Mouse (Mus musculus): ENCODE measurements at regions not wholly inside any gene's neighbourhood (a gene's known extent, or its start where the extent isn't known, plus 50 kb on each side); places are given as distances from the start of the nearest gene placed in this dataset.
"Not testable (repeated sequence)": the region's sequence is repeated elsewhere in the genome, so short reads cannot be mapped to it uniquely, and the experiment has no call there.

DNA sequence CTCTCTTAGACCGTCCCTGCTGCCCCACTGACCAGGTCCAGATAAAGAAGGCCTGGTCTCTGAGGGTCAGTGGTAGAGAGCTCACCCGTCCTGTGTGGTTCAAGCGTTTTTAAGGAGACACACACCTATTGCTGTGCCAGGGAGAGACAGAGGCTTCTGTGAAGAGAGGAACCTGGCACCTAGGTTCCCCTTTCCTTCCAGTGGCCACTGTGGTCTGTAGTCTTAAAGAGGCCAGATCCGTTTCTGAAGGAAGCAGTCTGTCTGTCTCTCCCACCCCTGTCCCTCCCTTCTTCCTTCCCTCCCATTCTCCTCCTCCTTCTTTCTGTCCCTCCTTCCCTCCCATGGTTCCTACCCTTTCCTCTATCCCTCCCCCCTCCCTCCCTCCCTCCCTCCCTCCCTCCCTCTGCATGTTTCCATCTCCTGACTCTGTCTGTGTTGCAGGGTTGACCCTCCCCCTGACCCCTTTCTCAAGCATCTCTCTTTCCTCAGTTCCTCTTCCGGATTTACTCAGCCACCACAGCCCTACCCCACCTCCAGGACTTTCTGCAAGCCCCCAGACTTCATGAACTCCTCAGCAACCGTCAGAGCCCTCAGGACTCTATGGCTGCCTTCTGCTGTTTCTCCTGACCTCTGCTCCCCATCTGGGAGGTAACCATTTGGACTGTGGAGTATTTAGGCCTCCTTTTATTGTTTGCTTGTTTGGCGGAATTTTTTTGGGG, 100.1 kb upstream of the Ubl3 start:
- ATAC-seq (ENCODE audit: insufficient read depth, low FRiP score, low TSS enrichment) (no peak), DNase-seq (ENCODE audit: low spot score) (no peak)

DNA sequence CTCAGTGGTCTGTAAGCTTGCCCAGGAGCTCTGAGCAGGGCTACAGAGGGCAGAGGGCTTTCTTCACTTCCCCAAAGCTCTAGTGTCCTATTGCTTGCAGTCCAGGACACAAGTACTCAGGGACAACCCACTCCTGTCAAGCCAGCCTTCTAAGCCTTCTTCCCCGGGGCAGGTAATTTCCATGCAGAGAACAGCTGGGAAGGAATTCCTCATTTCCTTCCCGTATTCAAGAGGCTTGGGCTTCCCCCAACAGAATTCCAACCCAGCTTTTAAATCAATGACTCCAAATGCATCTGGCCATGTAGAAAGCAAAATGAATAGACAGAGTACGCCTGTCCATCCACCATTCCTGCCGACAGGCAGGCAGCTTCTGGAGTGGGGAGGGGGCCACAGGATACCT, 99.1 kb upstream of the Ubl3 start:
- H3K27ac ChIP-seq (ENCODE audit: low read depth, low read length), result no peak overlapping the region
- DNase-seq (ENCODE audit: low spot score) (no peak), ATAC-seq (ENCODE audit: insufficient read depth, low FRiP score, low TSS enrichment) (no peak)
- no peaks in the 10 kb centered on the region for H3K27me3 ChIP-seq (ENCODE audit: control insufficient read depth, insufficient read depth, low read length)
- H3K4me2 ChIP-seq (ENCODE audit: low read depth), result no peak overlapping the region
- H3K4me3 ChIP-seq (ENCODE audit: low read depth, low read length), result no peak overlapping the region
- 69% methylated on average over 4 of the region's 4 CpGs for WGBS
- H3K4me1 ChIP-seq (ENCODE audit: control insufficient read depth, insufficient read depth, low read length), result no peaks in the 10 kb centered on the region
- H3K9ac ChIP-seq (ENCODE audit: low read length), result no peak overlapping the region
- no peaks in the 10 kb centered on the region for H3K36me3 ChIP-seq (ENCODE audit: control insufficient read depth, insufficient read depth, low read length)
- H3K9me3 ChIP-seq (ENCODE audit: control insufficient read depth, low read length), result no peaks in the 10 kb centered on the region

More for the DNA sequence above, 100.1 kb upstream of the Ubl3 start:
- Histone ChIP-seq H3K27me3 (ENCODE audit: control insufficient read depth, insufficient read depth, low read length) (no peaks in the 10 kb centered on the region), H3K9me3 (ENCODE audit: control insufficient read depth, low read length) (no peaks in the 10 kb centered on the region), H3K4me2 (ENCODE audit: low read depth) (no peak overlapping the region), H3K4me1 (ENCODE audit: control insufficient read depth, insufficient read depth, low read length) (no peaks in the 10 kb centered on the region), H3K27ac (ENCODE audit: low read depth, low read length) (no peak overlapping the region), H3K4me3 (ENCODE audit: low read depth, low read length) (no peak overlapping the region), H3K36me3 (ENCODE audit: control insufficient read depth, insufficient read depth, low read length) (no peaks in the 10 kb centered on the region), H3K9ac (ENCODE audit: low read length) (no peak overlapping the region)
- 61% methylated on average over 6 of the region's 7 CpGs for WGBS

DNA sequence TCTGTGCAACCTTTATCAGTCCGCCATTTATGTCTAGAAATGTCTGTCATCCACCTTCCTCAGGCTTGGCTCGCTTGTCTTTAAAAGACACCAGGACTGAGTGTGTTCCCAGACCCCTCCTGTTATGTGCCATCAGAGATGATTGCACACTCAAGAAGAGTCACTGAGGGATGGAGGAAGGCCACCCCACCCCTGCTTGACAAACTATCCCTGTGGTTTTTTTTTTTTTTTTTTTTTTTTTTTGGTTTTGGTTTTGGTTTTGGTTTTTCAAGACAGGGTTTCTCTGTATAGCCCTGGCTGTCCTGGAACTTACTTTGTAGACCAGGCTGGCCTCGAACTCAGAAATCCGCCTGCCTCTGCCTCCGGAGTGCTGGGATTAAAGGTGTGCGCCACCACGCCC, 97.0 kb upstream of the Ubl3 start:
- H3K36me3 ChIP-seq (ENCODE audit: control insufficient read depth, insufficient read depth, low read length); H3K4me1 ChIP-seq (ENCODE audit: control insufficient read depth, insufficient read depth, low read length); H3K4me2 ChIP-seq (ENCODE audit: low read depth); ATAC-seq (ENCODE audit: insufficient read depth, low FRiP score, low TSS enrichment); H3K9me3 ChIP-seq (ENCODE audit: control insufficient read depth, low read length); DNase-seq (ENCODE audit: low spot score); H3K27me3 ChIP-seq (ENCODE audit: control insufficient read depth, insufficient read depth, low read length); H3K4me3 ChIP-seq (ENCODE audit: low read depth, low read length); H3K27ac ChIP-seq (ENCODE audit: low read depth, low read length); H3K9ac ChIP-seq (ENCODE audit: low read length): not testable (repeated sequence)
- WGBS, result 95% methylated on average over 7 of the region's 7 CpGs

DNA sequence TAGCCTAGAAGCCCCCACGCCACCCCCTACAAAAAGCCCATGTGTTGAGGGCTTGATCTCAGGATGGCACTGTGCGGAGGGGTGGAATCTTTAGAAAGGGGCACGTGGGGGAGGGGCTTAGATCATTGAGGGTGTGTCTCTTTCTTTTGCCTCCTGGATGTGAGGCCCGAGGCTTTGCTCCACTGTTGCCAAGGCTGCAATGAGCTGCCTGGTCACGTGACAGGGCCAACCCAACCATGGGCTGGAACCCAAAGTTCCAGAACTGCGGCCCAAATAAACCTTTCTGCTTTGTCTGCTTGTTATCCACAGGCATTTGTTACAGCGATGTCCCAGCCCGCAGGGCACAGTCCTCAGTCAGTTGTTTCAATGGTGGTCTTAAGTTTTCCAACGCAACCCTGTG, 96.5 kb upstream of the Ubl3 start:
- H3K36me3 ChIP-seq (ENCODE audit: control insufficient read depth, insufficient read depth, low read length), result no peaks in the 10 kb centered on the region
- WGBS, result 82% methylated on average over 9 of the region's 9 CpGs
- ATAC-seq (ENCODE audit: insufficient read depth, low FRiP score, low TSS enrichment) (no peak), DNase-seq (ENCODE audit: low spot score) (no peak)
- H3K9me3 ChIP-seq (ENCODE audit: control insufficient read depth, low read length), result no peaks in the 10 kb centered on the region
- no peaks in the 10 kb centered on the region for H3K27me3 ChIP-seq (ENCODE audit: control insufficient read depth, insufficient read depth, low read length)
- no peak overlapping the region for H3K4me3 ChIP-seq (ENCODE audit: low read depth, low read length)
- H3K4me1 ChIP-seq (ENCODE audit: control insufficient read depth, insufficient read depth, low read length), result no peaks in the 10 kb centered on the region
- no peak overlapping the region for H3K4me2 ChIP-seq (ENCODE audit: low read depth)
- H3K9ac ChIP-seq (ENCODE audit: low read length), result no peak overlapping the region
- no peak overlapping the region for H3K27ac ChIP-seq (ENCODE audit: low read depth, low read length)

DNA sequence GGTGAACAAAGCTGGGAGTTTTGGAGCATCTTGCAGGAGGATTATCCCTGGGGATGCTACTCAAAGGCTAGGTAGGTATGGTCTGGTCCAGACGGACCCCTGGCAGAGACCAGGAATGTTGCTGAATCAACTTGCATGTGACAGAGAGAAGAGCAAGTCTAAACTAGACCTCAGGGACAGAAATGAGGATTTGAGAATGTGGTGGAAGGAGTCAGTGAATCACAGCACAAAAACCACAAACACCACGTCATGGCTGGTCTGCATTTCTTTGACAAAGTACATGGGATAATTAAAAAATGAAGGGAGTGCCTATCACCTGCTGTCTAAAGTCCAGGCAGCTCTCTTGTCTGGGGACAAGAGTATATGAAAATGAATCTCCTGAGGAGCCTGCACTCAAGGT, 95.1 kb upstream of the Ubl3 start:
- H3K9ac ChIP-seq (ENCODE audit: low read length), result no peak overlapping the region
- ATAC-seq (ENCODE audit: insufficient read depth, low FRiP score, low TSS enrichment) (no peak), DNase-seq (ENCODE audit: low spot score) (no peak)
- H3K9me3 ChIP-seq (ENCODE audit: control insufficient read depth, low read length), result no peaks in the 10 kb centered on the region
- H3K4me3 ChIP-seq (ENCODE audit: low read depth, low read length), result no peak overlapping the region
- H3K4me1 ChIP-seq (ENCODE audit: control insufficient read depth, insufficient read depth, low read length), result no peaks in the 10 kb centered on the region
- no peak overlapping the region for H3K4me2 ChIP-seq (ENCODE audit: low read depth)
- no peaks in the 10 kb centered on the region for H3K27me3 ChIP-seq (ENCODE audit: control insufficient read depth, insufficient read depth, low read length)
- WGBS, result 78% methylated on average over 2 of the region's 2 CpGs
- H3K27ac ChIP-seq (ENCODE audit: low read depth, low read length), result no peak overlapping the region
- no peaks in the 10 kb centered on the region for H3K36me3 ChIP-seq (ENCODE audit: control insufficient read depth, insufficient read depth, low read length)

DNA sequence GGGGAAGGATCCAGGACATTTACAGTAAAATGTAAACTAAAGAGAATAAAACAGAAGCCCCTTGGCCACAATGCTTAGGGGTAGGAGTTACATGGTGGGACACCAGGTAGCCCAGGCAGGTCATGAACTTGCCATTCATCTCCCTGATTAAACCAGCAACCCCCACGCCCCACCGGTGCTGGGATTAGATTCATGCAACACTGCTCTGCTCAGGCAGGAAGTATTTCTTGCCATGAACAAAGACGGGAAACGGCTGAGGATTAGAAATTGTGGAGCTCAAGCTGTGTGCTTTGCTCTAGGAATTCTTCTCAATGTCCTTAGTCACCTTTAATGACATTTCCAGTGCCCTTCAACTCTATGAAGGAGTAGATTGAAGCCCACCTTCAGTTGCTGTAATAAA, 93.2 kb upstream of the Ubl3 start:
- Histone ChIP-seq H3K27ac (ENCODE audit: low read depth, low read length) (no peak overlapping the region), H3K9ac (ENCODE audit: low read length) (no peak overlapping the region), H3K4me3 (ENCODE audit: low read depth, low read length) (no peak overlapping the region), H3K4me1 (ENCODE audit: control insufficient read depth, insufficient read depth, low read length) (no peaks in the 10 kb centered on the region), H3K4me2 (ENCODE audit: low read depth) (no peak overlapping the region), H3K27me3 (ENCODE audit: control insufficient read depth, insufficient read depth, low read length) (no peaks in the 10 kb centered on the region), H3K36me3 (ENCODE audit: control insufficient read depth, insufficient read depth, low read length) (no peaks in the 10 kb centered on the region), H3K9me3 (ENCODE audit: control insufficient read depth, low read length) (no peaks in the 10 kb centered on the region)
- 64% methylated on average over 4 of the region's 4 CpGs for WGBS
- ATAC-seq (ENCODE audit: insufficient read depth, low FRiP score, low TSS enrichment), result no peak
- no peak for DNase-seq (ENCODE audit: low spot score)

DNA sequence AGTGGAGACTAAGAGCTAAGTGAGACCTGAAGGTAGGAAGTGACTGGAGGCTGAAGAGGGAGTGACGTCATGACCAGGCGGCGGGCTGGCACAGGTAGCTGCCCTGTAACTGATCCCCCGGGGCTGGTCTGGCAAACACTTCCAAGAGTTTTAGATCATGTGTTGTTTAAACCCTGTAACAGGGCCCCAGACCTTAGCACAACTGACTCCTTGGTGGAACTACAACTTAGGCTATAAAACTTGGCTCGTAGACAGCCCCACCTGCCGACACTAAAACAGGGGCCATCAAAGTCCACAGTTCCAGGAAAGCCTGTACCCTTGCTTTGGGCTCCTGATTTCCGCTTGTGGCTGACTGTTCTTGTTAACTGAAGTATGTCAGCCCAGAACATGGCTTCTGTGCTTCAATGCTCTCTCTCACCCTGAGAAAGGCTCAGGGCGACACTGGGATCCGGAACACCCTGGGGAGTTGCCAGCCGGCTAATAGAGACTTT, 92.6 kb upstream of the Ubl3 start:
- Histone ChIP-seq H3K9me3 (ENCODE audit: control insufficient read depth, low read length) (no peaks in the 10 kb centered on the region), H3K4me2 (ENCODE audit: low read depth) (no peak overlapping the region), H3K9ac (ENCODE audit: low read length) (no peak overlapping the region), H3K27ac (ENCODE audit: low read depth, low read length) (no peak overlapping the region), H3K27me3 (ENCODE audit: control insufficient read depth, insufficient read depth, low read length) (no peaks in the 10 kb centered on the region), H3K4me1 (ENCODE audit: control insufficient read depth, insufficient read depth, low read length) (no peaks in the 10 kb centered on the region), H3K4me3 (ENCODE audit: low read depth, low read length) (no peak overlapping the region), H3K36me3 (ENCODE audit: control insufficient read depth, insufficient read depth, low read length) (no peaks in the 10 kb centered on the region)
- DNase-seq (ENCODE audit: low spot score) (no peak), ATAC-seq (ENCODE audit: insufficient read depth, low FRiP score, low TSS enrichment) (no peak)
- 81% methylated on average over 10 of the region's 10 CpGs for WGBS

DNA sequence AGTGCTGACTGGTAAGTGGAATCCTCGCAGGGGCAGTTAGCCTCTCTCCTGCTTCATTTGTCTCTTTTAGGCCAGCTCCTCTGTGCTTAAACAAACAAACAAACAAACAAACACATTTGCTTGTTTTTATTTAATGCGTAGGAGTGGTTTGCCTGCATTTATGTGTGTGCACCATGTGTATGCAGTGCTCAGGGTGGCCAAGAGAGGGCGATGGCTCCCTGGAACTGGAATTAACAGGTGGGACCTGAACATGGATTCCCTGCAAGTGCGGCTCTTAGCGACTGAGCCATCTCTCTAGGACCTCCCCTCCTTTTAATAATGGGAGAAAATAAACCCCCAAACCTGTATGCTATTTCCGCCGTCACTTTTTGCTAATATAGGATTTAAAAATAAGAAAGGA, 91.8 kb upstream of the Ubl3 start:
- Histone ChIP-seq H3K9me3 (ENCODE audit: control insufficient read depth, low read length) (no peaks in the 10 kb centered on the region), H3K36me3 (ENCODE audit: control insufficient read depth, insufficient read depth, low read length) (no peaks in the 10 kb centered on the region), H3K4me3 (ENCODE audit: low read depth, low read length) (no peak overlapping the region), H3K27ac (ENCODE audit: low read depth, low read length) (no peak overlapping the region), H3K4me1 (ENCODE audit: control insufficient read depth, insufficient read depth, low read length) (no peaks in the 10 kb centered on the region), H3K9ac (ENCODE audit: low read length) (no peak overlapping the region), H3K4me2 (ENCODE audit: low read depth) (no peak overlapping the region), H3K27me3 (ENCODE audit: control insufficient read depth, insufficient read depth, low read length) (no peaks in the 10 kb centered on the region)
- 93% methylated on average over 7 of the region's 7 CpGs for WGBS
- ATAC-seq (ENCODE audit: insufficient read depth, low FRiP score, low TSS enrichment) (no peak), DNase-seq (ENCODE audit: low spot score) (no peak)

DNA sequence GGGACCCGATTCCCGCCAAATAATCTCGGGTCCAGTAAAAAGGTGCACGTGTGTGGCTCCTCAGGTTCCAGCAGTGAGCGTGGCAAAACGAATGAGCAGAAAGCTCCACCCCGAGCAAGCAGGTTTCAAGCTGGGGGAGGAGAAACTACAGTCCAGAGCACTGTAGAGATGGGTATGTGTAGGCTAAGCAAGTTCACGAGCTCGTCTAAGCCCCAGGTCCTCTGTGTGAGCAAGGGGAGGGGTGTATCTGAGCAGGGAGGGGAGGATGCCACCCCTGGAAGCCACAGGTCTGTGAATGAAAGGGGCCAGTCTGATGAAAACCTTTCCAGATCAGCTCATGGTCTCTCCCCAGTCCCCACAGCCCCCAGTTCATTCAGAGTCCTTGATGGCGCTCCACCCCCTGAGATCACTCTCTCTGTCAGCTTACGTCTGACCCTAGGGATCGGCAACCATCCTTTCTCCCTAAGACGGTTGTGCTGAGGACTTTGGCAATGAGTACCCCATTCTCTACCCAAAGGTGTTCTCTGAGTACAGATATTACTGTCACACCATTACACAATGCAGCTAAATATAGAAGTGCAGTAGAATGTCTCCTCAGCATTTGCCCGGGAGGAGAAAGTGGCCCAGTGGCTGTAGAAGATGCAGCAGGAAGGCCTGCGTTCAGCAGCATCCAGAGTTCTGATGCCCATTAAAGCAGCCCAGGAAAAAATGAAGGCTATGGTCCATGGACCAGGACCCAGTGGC, 89.2 kb upstream of the Ubl3 start:
- DNase-seq (ENCODE audit: low spot score), result no peak
- 47% methylated on average over 15 of the region's 15 CpGs for WGBS
- no peak for ATAC-seq (ENCODE audit: insufficient read depth, low FRiP score, low TSS enrichment)

More for the DNA sequence above, 89.2 kb upstream of the Ubl3 start:
- Histone ChIP-seq H3K4me1 (ENCODE audit: control insufficient read depth, insufficient read depth, low read length) (no peaks in the 10 kb centered on the region), H3K9ac (ENCODE audit: low read length) (no peak overlapping the region), H3K36me3 (ENCODE audit: control insufficient read depth, insufficient read depth, low read length) (no peaks in the 10 kb centered on the region), H3K4me3 (ENCODE audit: low read depth, low read length) (no peak overlapping the region), H3K27me3 (ENCODE audit: control insufficient read depth, insufficient read depth, low read length) (no peaks in the 10 kb centered on the region), H3K27ac (ENCODE audit: low read depth, low read length) (no peak overlapping the region), H3K4me2 (ENCODE audit: low read depth) (no peak overlapping the region), H3K9me3 (ENCODE audit: control insufficient read depth, low read length) (no peaks in the 10 kb centered on the region)

Measured in neural tube, embryonic 11.5 days (tissue).